Mouse (Mus musculus) kidney, adult 9 months (tissue): ENCODE data around the gene Gstm1.
"Not testable (repeated sequence)": the region's sequence is repeated elsewhere in the genome, so short reads cannot be mapped to it uniquely, and the experiment has no call there.

ENCODE experiments used
- DNase-seq: peaks from one replicate; pipeline ENCODE4 v3.0.0; 2022

Gene Gstm1

DNA sequence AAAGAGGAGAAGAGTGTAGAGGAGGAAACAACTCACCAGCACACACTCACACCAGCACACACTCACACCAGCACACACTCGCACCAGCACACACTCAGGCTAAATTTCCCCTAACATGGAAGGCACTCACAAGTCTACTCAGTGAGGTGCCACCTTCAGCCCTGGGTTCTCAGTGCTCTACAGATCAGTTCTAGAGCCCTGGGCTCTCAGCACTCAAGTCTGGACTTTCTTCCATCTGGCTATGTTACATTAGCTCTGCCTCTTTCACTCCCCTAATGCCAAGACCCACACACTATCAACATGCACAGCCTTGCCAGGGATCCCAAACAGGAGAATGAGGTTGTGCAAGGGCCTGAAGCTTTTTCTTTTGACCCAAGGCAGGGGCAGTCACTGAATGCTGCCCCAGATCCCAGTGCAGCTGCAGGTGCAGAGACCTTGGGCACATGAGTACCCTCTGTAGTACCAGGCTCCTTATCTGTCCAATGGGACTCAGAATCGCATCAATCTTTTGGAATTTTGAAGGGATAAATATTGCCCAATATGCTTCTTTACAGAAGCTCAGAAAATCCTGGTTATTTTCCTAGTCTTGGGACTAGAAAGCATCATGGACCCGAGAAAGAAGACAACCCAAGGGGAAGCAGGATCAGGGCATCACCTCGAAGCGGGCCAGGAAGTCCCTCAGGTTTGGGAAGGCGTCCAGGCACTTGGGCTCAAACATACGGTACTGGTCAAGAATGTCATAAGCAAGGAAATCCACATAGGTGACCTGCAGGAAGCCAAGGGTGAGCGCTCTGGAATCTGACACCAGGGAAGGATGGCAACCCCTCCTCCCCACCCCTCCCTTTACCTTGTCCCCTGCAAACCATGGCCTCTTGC, 3.4 kb downstream of the Gstm1 start:
- no peak for DNase-seq

DNA sequence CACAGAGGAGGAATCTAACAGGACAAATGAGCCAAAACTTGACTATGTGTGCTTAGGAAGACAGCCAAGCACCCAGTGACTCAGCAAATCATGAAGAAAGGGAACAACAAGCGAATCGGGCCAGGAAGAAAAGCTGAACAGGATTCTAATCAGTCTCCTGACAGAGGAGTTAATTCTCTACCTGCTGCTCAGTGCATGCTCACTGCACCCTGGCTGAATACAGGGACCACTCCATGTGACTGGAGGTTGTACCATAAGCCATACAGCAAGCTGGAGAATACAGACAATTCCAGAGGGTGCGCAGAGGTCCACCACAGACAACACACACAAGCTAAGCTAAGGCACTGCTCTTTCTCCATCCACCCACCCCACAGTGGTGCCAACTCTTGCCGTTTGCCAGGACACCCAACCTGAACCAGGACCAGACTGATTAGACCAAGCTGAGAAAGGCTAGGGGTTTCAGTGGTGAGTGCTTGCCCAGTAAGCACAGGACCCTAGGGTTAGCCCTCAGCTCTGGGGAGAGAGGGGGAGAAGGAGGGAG, 4.4 kb downstream of the Gstm1 start:
- peak; percentile 86 for DNase-seq

DNA sequence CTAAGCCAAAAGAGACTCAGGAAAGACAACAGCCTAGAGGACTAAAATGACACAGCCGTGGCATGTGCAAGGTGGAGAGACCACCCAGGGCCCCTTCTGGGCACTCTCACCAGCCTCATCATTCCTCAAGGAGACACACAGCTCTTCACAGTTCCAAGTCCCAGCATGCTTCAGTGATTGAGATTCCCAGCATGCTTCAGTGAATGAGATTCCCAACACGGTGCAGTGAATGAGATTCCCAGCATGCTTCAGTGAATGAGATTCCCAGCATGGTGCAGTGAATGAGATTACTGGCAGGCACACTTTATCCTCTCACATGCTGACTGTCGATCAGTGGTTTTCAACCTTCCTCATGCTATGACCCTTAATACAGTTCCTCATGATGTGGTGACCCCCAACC, 6.2 kb downstream of the Gstm1 start:
- DNase-seq: no peak

DNA sequence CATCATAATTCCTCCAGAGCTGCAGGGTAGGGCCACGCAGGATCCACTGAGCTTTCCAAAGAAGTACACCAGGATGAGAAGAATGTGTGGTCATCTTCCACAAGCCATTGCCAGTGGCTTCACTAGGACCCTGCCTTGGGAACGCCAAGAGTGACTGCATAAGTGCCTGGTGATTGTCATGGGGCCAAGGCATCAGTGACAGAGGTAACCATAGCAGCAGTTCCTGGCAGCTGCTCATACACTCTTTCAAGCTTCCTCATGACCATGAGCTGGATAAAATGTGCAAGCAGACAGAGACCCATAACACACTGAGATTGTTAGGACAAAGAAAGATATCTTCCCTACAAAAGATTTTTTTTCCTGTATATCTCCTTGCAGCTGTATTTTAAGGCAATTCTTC, 7.5 kb downstream of the Gstm1 start:
- no peak for DNase-seq

DNA sequence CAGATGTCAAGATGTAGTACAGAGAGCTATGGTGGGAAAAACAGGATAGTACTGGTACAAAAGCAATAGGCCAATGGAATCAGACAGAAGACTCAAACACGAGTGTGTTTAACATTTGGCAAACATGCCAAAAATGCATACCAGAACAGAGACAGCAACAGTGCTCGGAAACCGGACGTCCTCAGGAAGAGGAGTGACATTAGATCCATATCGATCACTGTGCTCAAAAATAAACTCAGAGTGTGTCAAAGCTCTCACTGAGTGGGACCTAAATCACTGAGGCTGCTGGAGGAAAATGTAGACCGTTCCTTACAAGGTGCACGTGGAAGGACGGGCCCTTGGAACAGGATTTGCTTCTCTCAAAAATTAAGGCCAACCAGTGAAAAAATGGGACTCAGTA, 15.8 kb downstream of the Gstm1 start:
- DNase-seq: peak; percentile 36

DNA sequence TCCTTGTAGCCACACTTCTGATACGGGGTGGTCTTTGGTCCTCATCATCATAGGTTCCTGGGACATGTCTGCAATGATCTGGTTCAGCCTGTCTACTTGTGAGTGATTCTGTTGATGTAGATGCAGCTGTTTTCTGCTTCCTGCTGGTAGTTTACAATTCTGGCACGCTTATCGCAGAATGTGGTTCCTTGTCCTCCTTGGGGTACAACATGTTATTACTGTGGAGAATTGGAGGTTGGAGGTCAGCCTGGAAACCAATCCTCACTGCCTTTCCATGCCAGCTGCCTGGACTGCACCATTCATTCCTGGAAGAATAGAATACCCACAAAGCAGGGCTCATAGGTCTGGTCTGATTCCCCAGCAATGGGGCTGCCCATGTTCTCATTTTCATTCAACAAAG, 18.3 kb downstream of the Gstm1 start:
- DNase-seq: no peak

DNA sequence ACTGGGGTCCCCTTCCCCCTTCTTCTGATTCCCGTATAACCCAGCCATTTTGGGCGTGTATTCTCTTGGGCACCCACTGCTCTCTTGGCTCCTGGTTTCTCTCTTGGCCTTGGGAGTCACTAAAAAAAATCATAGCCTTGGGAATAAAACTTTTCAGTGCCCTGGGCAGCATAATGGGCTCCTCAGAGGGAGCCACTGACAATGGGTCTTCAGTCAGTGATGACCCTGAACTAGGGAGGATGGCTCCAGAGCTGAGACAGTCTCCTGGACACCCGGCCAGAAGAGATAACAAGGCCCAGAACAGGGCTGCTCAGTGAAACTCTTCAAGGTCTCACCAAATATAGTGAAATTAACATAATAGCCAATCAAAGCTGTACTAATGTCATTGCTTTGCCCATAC, 19.2 kb downstream of the Gstm1 start:
- no peak for DNase-seq

DNA sequence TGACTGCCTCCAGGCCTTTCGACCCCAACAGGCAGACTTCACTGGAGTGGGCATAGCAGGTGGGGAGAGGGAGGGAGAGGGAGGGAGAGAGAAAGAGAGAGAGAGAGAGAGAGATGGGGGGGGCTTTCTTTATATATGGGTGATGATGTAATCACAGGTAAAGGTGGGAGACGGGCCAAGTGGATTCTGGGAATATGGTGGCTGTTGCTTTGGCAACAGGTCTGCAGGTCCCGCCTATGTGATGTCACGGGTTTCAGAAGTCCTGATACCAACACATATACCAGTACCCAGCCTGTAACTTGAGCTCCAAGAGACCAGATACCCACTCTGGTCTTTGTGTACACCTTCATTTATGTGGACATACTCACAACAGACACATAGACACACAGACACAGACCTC, 21.2 kb downstream of the Gstm1 start:
- DNase-seq: no peak

DNA sequence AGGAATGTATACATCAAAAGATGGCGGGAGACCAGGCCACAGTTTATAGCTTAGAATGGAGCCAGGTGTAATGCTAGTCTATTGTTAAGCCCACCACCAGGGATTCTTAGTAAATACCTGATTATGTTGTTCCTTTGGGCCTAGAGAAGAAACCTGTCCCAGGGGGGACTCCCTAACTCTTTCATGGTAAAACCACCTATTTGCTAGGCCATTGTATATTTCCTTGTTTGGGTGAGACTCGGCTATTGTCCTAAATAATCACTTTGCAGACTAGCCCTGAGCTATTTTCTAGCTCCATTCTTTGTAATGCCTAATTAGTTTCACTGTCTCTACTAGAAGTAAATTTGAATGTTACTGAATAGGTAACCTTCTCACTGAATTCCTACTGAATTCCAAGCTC, 21.8 kb downstream of the Gstm1 start:
- not testable (repeated sequence) for DNase-seq

DNA sequence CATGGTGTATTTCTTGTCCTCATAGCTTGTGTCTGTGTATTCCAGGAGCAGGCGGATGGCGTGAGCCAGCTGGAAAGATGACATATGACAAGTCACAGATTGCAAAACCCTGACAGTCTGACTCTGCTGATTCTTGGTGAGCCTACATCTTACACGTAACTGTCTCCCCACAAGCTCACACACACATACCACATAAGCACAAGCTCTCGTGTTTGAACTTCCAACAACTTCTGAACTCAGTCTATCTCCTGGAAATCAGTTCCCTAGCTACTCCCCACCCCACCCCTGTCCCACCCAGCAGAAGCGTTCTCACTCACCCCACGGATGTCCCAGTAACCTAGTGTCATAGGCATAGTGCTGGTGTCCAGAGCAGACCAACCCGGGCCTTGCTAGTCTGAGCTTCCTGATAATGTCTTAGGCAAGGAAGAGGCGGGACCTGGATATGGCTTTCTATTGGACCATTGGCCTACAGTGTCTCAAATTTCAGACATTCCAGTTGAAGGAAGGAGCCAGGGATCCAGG, 31.7 kb downstream of the Gstm1 start, which contains the start of gene Gstm2:
Gene Gstm2 (minus strand): TSS at position 413 of the 522 bp plus-strand sequence.
- peak; percentile 76 for DNase-seq

DNA sequence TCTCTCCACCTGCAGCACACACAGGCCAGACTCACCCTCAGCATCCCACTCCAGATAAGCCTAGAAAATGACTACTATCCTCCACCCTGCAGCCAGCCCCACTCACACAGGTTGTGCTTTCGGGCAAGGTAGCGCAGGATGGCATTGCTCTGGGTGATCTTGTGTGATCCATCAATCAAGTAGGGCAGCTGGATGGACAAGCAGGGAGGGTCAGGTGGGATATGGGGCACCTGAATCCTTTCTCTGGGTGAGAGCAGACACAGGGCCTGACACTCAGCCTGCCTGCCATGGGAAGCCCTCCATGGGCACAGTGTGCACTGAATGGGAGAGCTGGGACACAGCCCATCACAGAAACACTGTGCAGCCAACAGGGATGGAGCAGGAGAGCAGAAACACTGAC, 32.6 kb downstream of the Gstm1 start:
- DNase-seq: not testable (repeated sequence)

DNA sequence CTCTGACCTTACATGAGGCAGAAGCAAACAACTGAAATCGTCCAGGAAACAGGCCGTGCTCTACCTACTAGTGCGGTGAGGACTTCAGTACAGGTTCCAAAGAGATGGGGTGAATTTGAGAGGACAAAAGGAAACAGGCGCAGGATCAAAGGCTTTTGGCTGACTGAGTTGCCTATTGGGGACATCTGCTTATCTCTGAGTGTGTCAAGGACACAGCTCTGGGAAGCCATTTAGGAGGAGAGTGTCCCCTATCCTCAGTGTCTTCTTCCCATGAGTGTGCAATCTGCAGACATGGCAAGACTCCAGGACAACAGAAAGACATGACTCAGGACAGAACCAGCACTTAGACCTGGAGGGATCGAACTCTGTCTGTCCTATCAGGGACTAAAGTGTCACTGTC, 33.3 kb downstream of the Gstm1 start:
- DNase-seq: no peak

DNA sequence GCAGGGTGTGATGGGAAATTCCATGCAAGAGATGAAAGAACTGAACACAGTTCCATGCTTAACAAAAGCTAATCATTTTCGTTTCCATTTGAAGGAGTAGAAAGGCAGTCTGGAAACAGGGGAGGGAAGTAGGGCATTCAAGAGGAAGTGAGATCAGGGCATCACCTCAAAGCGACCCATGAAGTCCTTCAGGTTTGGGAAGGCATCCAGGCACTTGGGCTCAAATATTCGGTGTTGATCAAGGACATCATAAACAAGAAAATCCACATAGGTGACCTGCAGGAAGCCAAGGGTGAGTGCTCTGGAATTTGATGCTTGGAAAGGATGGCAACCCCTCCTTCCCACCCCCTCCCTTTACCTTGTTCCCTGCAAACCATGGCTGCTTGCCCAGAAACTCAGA, 34.0 kb downstream of the Gstm1 start:
- peak; percentile 21 for DNase-seq

DNA sequence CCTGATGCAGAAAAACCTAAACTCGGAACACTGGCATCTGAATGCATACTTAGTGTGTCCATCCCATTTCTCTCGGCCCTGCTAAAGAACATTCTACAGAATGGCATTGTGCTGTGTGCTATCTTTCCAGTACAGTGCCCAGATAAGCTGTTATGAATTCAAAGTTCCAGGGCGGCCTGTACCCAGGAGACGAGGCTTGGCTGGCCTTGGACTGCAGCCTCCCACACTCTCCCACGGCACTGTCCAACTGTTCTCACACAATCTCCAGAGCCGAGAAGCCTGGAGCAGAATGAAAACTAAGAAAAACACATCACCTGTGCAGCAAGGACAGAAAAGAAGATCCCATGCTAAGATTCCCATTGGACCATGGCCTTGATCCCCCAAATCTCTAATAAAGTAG, 35.0 kb downstream of the Gstm1 start:
- no peak for DNase-seq

DNA sequence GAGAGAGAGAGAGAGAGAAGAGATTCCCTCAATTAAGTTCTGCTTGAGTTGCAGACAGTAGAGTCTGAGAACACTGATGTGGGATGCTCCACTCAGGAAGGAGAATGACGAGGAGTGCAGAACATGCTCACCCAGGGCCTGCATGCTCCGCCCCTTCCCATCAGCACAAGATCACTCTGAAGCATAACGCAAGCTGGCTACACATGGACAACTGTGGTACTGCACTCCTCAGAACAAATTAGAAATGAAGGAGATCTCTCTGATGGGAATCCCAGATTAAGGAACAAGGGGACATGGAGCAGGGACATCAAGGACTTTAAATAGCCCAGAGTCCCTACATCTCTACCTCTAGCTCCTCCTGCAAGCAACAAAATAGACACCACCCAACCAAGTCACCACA, 36.5 kb downstream of the Gstm1 start:
- DNase-seq: no peak

DNA sequence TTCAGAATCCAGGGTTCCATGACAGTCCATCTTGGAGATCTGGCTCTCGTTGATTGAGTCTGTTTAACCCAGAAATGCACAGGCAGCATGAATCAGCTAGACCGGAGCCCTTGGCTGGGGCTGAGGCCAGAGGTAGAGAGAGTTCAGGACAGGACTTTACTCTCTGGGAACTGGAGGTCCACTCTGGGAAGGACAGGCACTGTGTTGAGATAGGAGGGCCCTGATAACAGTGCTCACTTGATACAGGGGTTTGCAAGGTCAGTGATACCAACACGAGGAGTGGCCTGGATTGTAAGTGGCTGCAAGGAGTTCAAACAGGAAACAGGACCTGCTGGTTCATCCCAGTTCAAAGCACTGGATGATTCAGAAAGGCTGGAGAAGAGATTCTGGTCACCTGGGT, 40.1 kb downstream of the Gstm1 start:
- DNase-seq: no peak

DNA sequence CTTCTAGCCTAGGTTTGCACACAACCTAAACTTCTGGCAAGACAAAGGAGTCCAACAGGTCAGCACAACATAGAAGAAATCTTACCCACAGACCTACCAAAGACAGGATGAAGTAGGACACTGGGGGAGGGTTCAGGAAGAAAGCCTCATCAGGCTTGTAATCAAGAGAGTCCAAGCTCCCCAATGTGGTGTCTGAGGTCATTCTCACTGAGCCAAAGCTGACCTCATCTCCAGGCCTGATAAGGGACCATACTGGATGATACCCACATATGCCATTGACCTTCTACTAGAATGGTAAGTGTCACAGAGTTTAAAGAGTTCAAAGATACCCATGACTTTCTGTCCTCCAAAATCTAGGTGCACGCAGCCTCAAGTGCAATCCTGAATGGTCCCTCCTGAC, 43.5 kb downstream of the Gstm1 start:
- no peak for DNase-seq

DNA sequence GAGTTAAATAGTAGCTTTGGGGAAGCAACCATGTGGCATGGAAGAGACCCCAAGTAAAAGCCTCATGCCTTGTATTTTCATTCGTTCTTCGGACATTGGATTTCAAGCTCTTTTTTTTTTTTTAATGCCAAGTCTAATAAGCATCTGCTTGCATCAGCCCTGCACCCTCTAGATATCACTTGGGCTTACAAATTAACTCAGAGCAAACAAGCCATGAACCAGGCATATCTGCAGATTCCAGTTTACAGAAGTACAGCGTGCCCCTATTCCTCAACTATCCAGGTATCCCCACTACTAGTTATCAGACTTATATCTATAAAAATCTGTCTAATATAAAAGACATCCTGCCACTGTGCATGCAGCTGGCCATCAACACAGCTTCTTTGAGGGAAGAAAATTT, 45.7 kb downstream of the Gstm1 start:
- no peak for DNase-seq

DNA sequence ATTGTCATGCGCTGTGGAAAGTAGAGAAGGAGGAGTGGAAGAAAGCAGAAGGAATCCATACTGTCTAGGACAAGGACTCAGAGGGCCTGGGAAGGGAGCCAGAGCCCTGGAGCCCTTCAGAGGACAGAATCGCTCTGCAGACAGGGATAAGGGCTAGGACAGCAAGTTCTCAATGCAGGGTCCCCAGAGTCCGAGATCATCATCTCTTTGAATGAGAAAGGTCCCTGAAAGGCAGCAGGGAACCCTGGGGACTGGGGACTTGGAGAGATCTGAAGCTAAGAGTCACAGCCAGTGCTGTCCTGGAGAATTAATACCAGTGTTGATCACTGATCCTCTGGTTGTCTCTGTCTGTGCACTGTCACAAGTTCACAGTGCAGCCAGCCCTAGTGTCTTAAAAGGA, 46.7 kb downstream of the Gstm1 start:
- DNase-seq: not testable (repeated sequence)

DNA sequence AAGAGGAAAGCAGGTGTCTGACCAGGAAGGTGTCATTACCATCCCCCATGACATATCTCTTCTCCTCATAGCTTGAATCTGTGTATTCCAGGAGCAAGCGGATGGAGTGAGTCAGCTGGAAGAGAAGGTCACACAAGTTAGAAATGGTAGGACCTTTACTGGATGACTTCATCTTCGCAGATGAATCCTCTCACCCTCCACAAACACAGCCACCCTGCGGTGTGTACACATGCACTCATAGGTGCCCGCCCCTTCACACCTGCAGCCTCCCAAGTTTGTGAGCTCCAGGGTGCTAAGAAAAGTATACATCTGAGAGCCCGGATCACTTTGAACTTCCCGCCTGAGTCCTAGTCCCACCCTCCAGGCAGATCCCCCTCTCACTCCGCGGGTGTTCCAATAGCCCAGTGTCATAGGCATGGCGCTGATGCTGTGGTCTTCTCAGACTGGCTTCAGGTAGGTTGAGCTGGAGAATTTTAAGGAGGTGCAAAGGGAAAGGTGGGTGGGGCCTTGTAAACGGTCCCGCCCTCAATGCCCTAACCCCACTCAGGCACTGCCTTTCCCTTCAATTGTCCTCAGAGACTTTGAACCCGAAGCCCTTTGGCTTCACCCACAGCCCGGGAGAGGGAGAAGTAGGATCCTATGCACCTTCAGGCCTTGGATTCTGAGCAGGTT, 48.9 kb downstream of the Gstm1 start, which contains the start of gene Gstm3:
Gene Gstm3 (minus strand): TSS at position 560 of the 672 bp plus-strand sequence.
- DNase-seq: no peak

DNA sequence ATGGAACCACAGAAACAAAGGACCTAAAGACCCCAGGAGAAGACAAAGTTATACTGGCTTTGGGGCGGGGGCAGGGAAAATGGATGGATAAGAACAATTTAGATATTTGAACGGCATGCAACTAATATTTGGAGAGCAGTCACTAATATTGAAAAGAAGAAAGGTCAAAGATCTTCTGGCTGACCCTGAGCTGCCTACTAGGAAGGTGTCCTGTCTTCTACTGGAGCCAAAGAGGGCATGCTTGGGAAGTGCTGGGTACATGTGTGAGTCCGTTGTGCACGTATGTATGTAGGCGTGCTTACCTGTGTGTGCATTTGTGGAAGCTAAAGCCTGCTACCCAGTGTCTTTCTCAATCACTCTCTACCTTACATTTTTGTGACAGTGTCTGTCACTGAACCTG, 51.1 kb downstream of the Gstm1 start:
- DNase-seq: no peak

DNA sequence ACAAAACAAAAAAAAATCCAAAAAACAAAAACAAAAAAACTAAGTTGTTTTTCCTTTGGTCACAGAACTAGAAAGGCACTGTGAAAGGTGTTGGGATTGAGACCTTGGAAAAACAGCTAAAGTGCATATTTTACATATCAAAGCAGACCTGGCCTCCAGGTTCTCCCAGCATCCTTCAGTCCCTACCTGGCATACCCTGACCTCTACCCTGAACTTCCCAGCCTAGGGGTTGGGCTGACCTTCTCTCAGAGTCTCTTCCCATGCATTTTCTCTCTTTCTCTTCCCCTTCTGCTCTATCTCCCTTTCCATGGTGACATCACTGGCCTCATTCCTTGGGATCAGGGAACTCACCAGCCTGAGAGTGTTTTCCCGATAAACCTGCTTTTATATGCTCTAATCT, 52.2 kb downstream of the Gstm1 start:
- DNase-seq: no peak

DNA sequence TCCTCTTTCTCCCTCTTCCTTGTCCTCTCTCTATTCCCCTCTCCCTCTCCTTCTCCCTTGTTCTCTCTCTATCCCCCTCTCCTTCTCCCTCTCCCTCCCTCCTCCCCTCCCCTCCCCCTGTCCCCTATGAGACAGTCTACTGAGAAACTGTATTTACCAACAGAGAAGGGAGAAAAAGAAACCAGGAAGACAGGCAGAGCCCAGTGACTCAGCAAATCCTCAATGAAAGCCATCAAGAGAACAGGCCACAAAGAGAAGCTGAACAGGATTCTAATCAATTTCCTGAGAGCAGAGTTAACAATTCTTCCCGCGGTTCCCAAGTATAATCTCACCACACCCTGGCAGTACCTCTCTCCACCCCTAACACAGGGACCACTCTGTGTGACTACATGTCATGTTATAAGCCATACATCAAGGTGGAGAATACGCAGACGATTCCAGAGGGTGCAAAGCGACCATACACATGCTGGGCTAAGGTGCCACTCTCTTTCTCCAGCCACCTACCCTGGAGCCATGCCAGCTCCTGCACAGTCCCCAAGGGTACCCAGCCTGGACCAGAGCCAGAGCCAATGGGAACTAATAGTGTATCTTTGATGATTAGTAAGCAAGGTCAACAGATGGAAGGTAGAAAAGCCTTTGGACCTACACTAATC, 53.0 kb downstream of the Gstm1 start:
- no peak for DNase-seq
